Mouse (Mus musculus): Measurements from ENCODE around the gene Jak3. TPM values are rescaled to one million over a fixed set of nuclear protein-coding genes. Genes with fewer than 3 reads are reported as not detected.

Gene Jak3
- polyA plus RNA-seq, 1 experiment from 2014 or later, result 5.2 TPM

DNA sequence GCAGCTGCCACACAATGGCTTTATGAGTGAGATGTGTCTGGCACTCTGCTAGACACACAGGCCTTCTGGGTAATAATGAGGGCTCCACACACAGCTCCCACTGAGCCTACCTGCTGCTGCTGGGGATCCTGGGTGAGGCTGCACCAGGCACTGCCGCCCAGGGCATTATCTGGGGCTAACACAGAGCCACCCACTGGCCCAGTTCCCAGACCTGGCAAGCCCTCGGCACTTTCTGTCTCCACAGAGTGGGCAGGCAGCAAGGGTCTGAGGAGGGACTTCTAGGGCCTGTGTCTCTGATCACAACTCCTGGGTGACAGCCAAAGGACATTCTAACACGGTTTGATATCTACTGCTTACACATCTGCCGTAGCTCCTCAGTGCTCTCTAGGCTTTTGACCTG is 43.1 kb downstream of the Jak3 start:
- no peak for ATAC-seq (ENCODE audit: low FRiP score, low TSS enrichment)
- H3K27me3 ChIP-seq (ENCODE audit: control insufficient read depth, insufficient read depth, low read length), result peaks cover 4% of the 10 kb centered on the region; the same call in 1 of the 2 replicates
- no peak overlapping the region for H3K9ac ChIP-seq (ENCODE audit: low read depth, low read length)
- H3K9me3 ChIP-seq (ENCODE audit: control insufficient read depth, low read length), result no peaks in the 10 kb centered on the region
- no peaks in the 10 kb centered on the region for H3K36me3 ChIP-seq (ENCODE audit: control insufficient read depth, insufficient read depth, low read length)
- no peak overlapping the region for H3K27ac ChIP-seq (ENCODE audit: low read depth, low read length)
- no peak overlapping the region for H3K4me2 ChIP-seq (replicated peaks; ENCODE audit: low read depth, low read length)
- H3K4me1 ChIP-seq (ENCODE audit: control insufficient read depth, insufficient read depth, low read length), result no peaks in the 10 kb centered on the region
- no peak overlapping the region for H3K4me3 ChIP-seq (ENCODE audit: low read length)
- 73% methylated on average over 4 of the region's 4 CpGs for WGBS

DNA sequence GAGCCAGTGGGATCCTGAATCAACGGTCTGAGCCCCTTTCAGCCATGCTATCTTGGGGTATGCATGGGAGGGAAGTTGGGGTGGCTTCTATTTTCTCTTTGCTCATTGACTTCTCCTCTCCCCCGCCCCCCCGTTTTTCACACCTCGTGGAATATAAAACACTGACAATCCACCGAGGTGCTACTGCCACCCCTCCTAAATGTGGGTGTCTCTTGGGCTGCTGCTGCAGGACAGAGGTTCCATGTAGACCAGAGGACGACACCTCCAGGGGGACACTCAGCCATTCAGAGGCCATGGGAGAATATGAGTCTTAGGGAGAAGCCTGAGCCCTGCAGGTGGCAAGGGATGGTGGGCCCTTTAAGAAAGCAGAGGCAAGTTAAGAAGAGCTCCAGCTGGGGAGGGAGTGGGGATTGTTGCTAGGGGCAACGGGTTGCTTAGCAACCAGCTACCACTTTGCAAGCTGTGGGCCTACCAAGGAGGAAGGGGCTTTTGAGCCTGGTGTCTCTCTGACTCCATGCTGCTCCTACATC is 43.9 kb downstream of the Jak3 start:
- Histone ChIP-seq H3K4me2 (replicated peaks; ENCODE audit: low read depth, low read length) (no peak overlapping the region), H3K27ac (ENCODE audit: low read depth, low read length) (no peak overlapping the region), H3K4me3 (ENCODE audit: low read length) (no peak overlapping the region), H3K4me1 (ENCODE audit: control insufficient read depth, insufficient read depth, low read length) (no peaks in the 10 kb centered on the region), H3K27me3 (ENCODE audit: control insufficient read depth, insufficient read depth, low read length) (peaks cover 10% of the 10 kb centered on the region; the same call in 1 of the 2 replicates), H3K9me3 (ENCODE audit: control insufficient read depth, low read length) (no peaks in the 10 kb centered on the region), H3K36me3 (ENCODE audit: control insufficient read depth, insufficient read depth, low read length) (no peaks in the 10 kb centered on the region), H3K9ac (ENCODE audit: low read depth, low read length) (no peak overlapping the region)
- ATAC-seq (ENCODE audit: low FRiP score, low TSS enrichment), result peak; percentile 60
- WGBS, result 36% methylated on average over 7 of the region's 7 CpGs

DNA sequence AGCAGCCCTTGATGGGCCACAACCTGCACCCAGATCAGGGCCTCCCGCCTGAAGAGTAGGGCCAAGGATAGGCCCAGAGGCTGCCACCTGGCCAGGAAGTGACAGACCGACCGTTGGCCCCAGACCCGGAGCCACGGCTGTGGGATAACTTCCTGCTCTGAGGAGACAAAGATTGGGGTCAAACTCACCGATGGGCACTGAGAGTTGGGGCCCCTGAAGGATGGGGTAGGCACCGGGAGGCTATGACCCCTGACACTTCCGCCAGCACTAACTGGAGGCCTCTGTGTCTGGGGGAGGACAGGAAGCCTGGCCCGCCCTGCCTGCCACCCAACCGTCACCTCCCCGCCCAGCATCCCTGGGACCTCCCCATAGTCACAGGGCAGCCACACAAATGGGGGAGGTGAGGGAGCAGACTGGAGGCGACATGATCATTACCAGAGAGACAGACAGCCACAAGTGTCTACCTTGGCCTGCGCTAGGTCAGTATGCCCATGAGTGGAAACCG is 47.0 kb downstream of the Jak3 start:
- WGBS, result 45% methylated on average over 14 of the region's 14 CpGs
- H3K4me3 ChIP-seq (ENCODE audit: low read length), result no peak overlapping the region
- H3K9me3 ChIP-seq (ENCODE audit: control insufficient read depth, low read length), result no peaks in the 10 kb centered on the region
- H3K9ac ChIP-seq (ENCODE audit: low read depth, low read length), result no peak overlapping the region
- no peaks in the 10 kb centered on the region for H3K36me3 ChIP-seq (ENCODE audit: control insufficient read depth, insufficient read depth, low read length)
- H3K4me2 ChIP-seq (replicated peaks; ENCODE audit: low read depth, low read length), result no peak overlapping the region
- no peaks in the 10 kb centered on the region for H3K4me1 ChIP-seq (ENCODE audit: control insufficient read depth, insufficient read depth, low read length)
- H3K27ac ChIP-seq (ENCODE audit: low read depth, low read length), result no peak overlapping the region
- ATAC-seq (ENCODE audit: low FRiP score, low TSS enrichment), result no peak
- H3K27me3 ChIP-seq (ENCODE audit: control insufficient read depth, insufficient read depth, low read length), result peaks cover 25% of the 10 kb centered on the region

DNA sequence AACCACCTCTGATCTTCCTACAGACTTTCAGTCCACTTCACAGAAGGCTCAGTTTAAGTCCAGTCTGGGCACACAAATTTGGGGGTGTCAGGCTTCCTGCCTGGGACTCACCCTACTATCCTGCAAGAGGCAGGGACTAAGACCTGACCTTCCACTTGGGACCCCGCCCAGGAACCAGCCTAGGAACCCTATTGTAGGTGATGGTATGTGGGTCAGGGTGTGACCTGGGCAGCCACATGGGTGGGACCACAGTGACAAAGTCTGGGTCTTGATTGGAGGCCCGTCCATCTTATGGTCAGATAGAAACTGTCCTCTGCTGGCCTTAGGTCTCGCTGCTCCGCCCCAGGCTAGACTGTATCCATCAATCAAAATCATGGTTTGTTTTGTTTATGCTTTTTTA is 48.3 kb downstream of the Jak3 start:
- Histone ChIP-seq H3K4me1 (ENCODE audit: control insufficient read depth, insufficient read depth, low read length) (0 out of 2 replicates have a peak, but pooled peaks cover 4% of the 10 kb centered on the region), H3K4me3 (ENCODE audit: low read length) (no peak overlapping the region), H3K27ac (ENCODE audit: low read depth, low read length) (no peak overlapping the region), H3K9me3 (ENCODE audit: control insufficient read depth, low read length) (no peaks in the 10 kb centered on the region), H3K27me3 (ENCODE audit: control insufficient read depth, insufficient read depth, low read length) (peaks cover 25% of the 10 kb centered on the region), H3K4me2 (replicated peaks; ENCODE audit: low read depth, low read length) (no peak overlapping the region), H3K36me3 (ENCODE audit: control insufficient read depth, insufficient read depth, low read length) (no peaks in the 10 kb centered on the region), H3K9ac (ENCODE audit: low read depth, low read length) (no peak overlapping the region)
- ATAC-seq (ENCODE audit: low FRiP score, low TSS enrichment), result no peak
- 58% methylated on average over 4 of the region's 4 CpGs for WGBS

DNA sequence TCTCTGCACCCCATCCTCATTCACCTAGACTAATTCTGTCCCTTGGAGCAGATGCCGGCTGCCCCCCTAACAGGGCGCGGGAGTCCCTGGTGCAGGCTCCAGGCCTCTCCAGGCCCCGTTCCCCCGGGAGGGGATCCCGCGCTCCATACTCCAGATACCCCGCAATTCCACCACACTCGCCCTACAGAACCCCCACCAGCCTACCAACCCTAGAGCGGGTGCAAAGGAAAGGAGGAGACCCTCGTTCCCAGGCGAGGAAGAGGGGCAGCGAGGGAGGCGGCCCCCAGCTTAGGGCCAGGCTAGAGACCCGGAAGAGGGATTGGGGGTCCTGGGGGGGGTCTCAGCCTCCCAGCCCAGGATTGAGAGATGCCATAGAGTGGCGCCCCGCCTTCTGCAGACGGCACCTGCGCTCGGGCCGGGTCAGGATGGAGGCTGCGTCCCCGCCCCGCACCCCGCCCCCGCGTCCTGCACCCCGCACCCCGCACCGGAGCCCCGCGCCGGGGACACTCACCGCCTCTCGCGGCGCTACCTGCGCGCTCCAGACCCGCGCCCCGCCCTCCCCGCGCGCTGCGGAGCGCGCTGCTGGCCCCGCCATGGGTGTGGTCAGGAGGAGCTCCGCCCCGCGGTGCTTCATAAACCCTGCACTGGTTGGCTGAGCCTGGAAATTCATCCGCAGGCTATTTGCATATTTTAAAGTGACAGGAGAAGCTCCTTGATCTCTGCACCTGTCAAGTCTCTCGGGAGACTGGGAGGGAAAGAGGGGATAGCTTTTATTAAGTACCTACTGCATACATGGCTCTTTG is 49.2 kb downstream of the Jak3 start, which contains the start of gene Fcho1:
Gene Fcho1, minus strand, starts transcription at position 595 of the 803 bp plus-strand sequence.
- Histone ChIP-seq H3K4me1 (ENCODE audit: control insufficient read depth, insufficient read depth, low read length) (0 out of 2 replicates have a peak, but pooled peaks cover 4% of the 10 kb centered on the region), H3K27me3 (ENCODE audit: control insufficient read depth, insufficient read depth, low read length) (peaks cover 25% of the 10 kb centered on the region), H3K36me3 (ENCODE audit: control insufficient read depth, insufficient read depth, low read length) (no peaks in the 10 kb centered on the region), H3K9me3 (ENCODE audit: control insufficient read depth, low read length) (no peaks in the 10 kb centered on the region), H3K27ac (ENCODE audit: low read depth, low read length) (no peak within 1 kb of the TSS), H3K4me2 (replicated peaks; ENCODE audit: low read depth, low read length) (peak within 1 kb of the TSS; percentile 78), H3K9ac (ENCODE audit: low read depth, low read length) (peak within 1 kb of the TSS; percentile 66), H3K4me3 (ENCODE audit: low read length) (peak within 1 kb of the TSS; percentile 62)
- peak; percentile 82 for ATAC-seq (ENCODE audit: low FRiP score, low TSS enrichment)
- WGBS, result 1% methylated on average over 44 of the region's 54 CpGs

DNA sequence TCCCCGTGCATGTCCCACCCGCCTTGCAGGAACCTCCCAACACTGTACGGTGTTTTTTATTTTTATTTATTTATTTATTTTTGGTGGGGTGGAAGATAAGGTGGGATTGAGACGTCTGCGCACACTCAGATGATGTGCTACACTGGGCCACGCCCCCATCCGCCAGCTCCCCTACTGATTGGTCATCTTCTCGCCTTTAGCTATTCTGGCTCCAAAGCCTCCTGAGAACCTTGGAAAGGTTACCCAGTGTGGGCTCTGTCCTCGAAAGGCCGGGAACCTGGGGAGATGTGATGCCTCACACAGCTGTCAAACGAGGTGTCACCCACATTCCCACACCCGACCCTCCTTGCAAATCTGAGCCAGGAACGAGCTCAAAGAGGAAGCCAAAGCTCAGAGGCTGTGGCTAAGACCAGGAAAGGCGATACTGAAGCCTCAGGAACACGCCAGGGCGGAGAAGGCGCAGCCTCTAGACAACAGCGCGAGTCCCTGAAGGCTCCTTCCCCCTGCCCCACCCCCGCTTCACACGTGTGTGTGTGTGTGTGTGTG is 52.2 kb downstream of the Jak3 start:
- H3K27me3 ChIP-seq (ENCODE audit: control insufficient read depth, insufficient read depth, low read length), result peaks cover 25% of the 10 kb centered on the region
- 0 out of 2 replicates have a peak, but pooled peaks cover 4% of the 10 kb centered on the region for H3K4me1 ChIP-seq (ENCODE audit: control insufficient read depth, insufficient read depth, low read length)
- peak overlapping the region; percentile 27 for H3K4me3 ChIP-seq (ENCODE audit: low read length)
- peak; percentile 44 for ATAC-seq (ENCODE audit: low FRiP score, low TSS enrichment)
- no peaks in the 10 kb centered on the region for H3K36me3 ChIP-seq (ENCODE audit: control insufficient read depth, insufficient read depth, low read length)
- H3K4me2 ChIP-seq (replicated peaks; ENCODE audit: low read depth, low read length), result peak overlapping the region; percentile 55
- H3K9ac ChIP-seq (ENCODE audit: low read depth, low read length), result peak overlapping the region; percentile 34; the same call in 1 of the 2 replicates
- H3K27ac ChIP-seq (ENCODE audit: low read depth, low read length), result no peak overlapping the region
- no peaks in the 10 kb centered on the region for H3K9me3 ChIP-seq (ENCODE audit: control insufficient read depth, low read length)
- WGBS, result 7% methylated on average over 19 of the region's 21 CpGs

DNA sequence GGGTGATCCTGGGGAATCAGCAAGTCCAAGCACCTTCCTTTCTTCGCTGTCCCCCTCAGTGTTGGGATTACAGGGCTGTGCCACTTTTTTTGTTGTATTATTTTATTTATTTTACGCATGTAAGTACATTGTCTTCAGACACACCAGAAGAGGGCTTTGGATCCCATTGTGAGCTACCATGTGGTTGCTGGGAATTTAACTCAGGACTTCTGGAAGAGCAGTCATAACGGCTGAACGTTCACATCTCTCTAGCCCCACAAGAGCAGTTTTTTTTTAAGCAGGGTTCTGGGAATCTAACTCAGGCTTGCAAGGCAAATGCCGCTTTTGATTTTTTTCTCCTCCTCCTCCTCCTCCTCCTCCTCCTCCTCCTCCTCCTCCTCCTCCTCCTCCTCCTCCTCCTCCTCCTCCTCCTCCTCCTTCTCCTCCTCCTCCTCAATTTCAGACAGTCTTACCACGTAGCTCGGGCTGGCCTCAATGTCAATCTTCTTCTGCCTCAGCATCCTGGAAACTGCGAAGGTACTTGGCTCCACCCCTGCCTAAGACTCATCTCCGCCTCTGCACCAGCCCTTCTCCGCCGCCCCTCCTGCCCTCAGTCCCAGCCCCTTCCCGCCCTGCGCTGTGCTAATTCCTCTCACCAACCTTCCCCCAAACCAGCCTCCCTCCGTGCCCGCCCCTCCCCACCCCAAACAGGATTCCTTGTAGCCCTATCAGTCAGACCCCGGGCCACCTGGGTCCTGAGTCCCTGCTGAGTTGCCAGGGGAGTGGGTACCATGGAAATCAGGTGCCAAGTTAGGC is 52.9 kb downstream of the Jak3 start:
- Histone ChIP-seq H3K27me3 (ENCODE audit: control insufficient read depth, insufficient read depth, low read length) (peaks cover 23% of the 10 kb centered on the region), H3K4me3 (ENCODE audit: low read length) (peak overlapping the region; percentile 27), H3K4me1 (ENCODE audit: control insufficient read depth, insufficient read depth, low read length) (0 out of 2 replicates have a peak, but pooled peaks cover 4% of the 10 kb centered on the region), H3K4me2 (replicated peaks; ENCODE audit: low read depth, low read length) (peak overlapping the region; percentile 55), H3K9me3 (ENCODE audit: control insufficient read depth, low read length) (no peaks in the 10 kb centered on the region), H3K27ac (ENCODE audit: low read depth, low read length) (no peak overlapping the region), H3K9ac (ENCODE audit: low read depth, low read length) (no peak overlapping the region), H3K36me3 (ENCODE audit: control insufficient read depth, insufficient read depth, low read length) (no peaks in the 10 kb centered on the region)
- WGBS, result 2% methylated on average over 14 of the region's 16 CpGs
- ATAC-seq (ENCODE audit: low FRiP score, low TSS enrichment), result peak; percentile 11; the same call in 1 of the 2 replicates

DNA sequence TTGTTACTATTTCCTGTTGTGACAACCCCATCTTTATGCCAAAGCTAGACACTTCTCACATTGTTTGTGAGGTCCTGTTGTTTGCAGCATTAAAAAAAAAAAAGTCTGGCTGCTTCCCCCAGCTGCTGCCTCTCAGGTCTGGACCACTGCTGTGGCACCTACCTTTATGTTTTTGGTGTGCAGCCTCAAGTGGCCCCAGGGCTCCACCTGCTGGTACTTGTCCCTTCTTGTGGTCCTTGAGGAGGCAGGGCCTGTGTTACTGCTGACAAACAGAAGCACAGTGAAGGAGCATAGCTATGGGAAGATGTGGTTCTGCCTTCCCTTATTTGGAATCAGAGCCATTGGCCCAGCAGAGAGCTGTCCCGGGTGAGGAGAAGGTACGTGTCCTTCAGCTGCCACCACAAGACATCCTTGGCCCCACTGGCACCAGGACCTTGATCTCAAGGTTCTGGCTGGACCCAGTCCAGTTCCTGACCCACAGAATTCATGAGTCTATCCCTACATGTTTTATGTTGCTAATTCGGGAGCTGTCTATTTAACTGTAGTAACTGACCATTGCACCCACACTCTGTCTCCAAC is 55.6 kb downstream of the Jak3 start:
- Histone ChIP-seq H3K4me1 (ENCODE audit: control insufficient read depth, insufficient read depth, low read length) (0 out of 2 replicates have a peak, but pooled peaks cover 4% of the 10 kb centered on the region), H3K9ac (ENCODE audit: low read depth, low read length) (no peak overlapping the region), H3K4me2 (replicated peaks; ENCODE audit: low read depth, low read length) (no peak overlapping the region), H3K4me3 (ENCODE audit: low read length) (no peak overlapping the region), H3K36me3 (ENCODE audit: control insufficient read depth, insufficient read depth, low read length) (no peaks in the 10 kb centered on the region), H3K9me3 (ENCODE audit: control insufficient read depth, low read length) (no peaks in the 10 kb centered on the region), H3K27ac (ENCODE audit: low read depth, low read length) (no peak overlapping the region), H3K27me3 (ENCODE audit: control insufficient read depth, insufficient read depth, low read length) (0 out of 2 replicates have a peak, but pooled peaks cover 6% of the 10 kb centered on the region)
- ATAC-seq (ENCODE audit: low FRiP score, low TSS enrichment), result no peak
- 56% methylated on average over 3 of the region's 3 CpGs for WGBS

All from kidney, embryonic 14.5 days (tissue).